Mouse (Mus musculus) retina, adult 2 months (tissue): ENCODE data around the gene Arhgef39.
A peak's percentile ranks its signal among the peaks of the same experiment; 100 is the strongest.

Experiments
- DNase-seq: peaks from one replicate; pipeline ENCODE4 v3.0.0-alpha.2; 2012; ENCODE audit warnings: low read depth, low spot score

Arhgef39 gene

DNA sequence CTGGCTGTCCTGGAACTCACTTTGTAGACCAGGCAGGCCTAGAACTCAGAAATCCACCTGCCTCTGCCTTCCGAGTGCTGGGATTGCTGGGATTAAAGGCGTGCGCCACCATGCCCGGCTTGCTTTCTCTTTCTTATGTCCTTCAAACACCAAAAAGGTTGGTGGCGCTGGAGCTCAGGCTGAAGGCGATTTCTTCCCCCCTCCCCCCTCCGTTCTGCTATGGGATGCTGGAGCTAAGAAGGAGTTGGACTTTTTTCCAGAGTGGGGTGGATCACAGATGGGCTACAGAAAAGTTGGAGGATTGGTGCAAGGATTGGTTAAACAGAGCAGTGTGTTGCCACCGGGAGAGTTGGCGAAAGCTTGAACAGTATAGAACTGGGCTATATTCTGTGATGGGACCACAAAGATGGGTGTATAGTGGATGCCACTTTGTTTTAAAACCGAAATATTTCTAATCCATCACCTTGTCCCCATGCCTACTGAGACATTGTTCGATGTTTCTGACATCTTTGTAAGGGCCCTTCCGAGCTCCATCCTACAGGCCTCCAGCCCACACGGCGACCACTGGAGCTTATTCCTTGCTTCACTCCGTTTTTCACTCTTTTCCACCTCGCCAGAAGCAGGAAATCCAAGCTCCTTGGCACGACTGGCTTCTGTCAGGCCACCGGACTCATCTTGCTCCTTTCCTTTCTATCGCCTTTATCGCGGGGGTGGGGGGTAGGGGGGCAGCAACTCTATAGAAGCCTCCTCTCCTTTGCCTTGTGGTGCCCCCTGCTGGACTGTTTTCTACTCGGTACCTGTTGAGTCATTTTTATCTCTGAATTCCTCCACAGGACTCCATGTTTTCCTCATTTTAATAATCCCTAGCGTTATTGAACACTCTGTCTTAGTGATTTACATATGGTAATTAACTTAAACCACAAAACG, 20.3 kb downstream of the Arhgef39 start:
- no peak for DNase-seq

- DNase-seq: no peak
Measured at GRCm38 (mm10) chr4:43478534-43478858, 21.0 kb downstream of the Arhgef39 start.

- DNase-seq: peak; percentile 73
Measured at GRCm38 (mm10) chr4:43477857-43478533, 21.5 kb downstream of the Arhgef39 start.

- no peak for DNase-seq
Measured at GRCm38 (mm10) chr4:43476604-43477003, 22.9 kb downstream of the Arhgef39 start.

- DNase-seq: no peak
Measured at GRCm38 (mm10) chr4:43473636-43474035, 25.9 kb downstream of the Arhgef39 start.

DNA sequence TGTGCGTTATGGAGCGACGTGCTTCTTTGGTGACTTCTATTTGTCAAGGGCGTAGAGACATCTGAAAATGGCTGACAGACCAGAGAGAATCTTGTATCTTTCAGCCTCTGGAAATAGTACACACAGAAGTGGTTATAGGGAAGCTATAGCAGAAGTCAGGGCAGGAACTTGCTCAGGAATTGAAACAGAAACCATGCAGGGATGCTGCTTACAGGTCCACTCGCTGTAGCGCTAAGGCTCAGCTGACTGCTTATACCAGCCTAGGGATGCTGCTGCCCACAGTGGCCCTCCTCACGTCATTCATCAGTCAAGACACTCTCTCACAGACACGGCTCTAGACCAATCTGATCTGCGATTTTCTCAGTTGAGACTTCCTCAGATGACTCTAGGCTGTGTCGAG, 29.2 kb downstream of the Arhgef39 start:
- DNase-seq: no peak

GRCm38 (mm10) chr4:43466872-43467271, 32.6 kb downstream of the Arhgef39 start:
- DNase-seq: no peak

DNA sequence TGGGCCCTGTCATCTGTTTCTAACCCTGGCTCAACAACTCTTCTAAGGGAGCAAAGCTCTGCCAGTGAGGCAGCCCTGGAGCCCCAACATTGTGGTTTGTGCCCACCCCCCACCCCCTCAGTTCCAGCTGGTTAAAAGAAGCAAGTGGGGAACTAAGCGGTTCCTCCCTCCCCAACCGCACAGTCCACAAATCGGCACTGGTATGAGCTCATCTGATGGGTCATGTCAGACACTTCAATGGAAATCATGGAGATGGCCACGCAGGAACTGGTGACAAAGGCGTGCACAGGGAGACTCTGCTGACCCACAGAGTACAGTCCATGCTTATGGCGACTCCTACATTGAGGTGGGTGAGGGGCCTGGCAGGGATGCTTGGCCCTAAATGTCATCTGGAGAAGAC, 33.6 kb downstream of the Arhgef39 start:
- DNase-seq: no peak

GRCm38 (mm10) chr4:43463102-43463501, 36.4 kb downstream of the Arhgef39 start:
- no peak for DNase-seq

GRCm38 (mm10) chr4:43457124-43457523, 42.4 kb downstream of the Arhgef39 start:
- DNase-seq: no peak

DNA sequence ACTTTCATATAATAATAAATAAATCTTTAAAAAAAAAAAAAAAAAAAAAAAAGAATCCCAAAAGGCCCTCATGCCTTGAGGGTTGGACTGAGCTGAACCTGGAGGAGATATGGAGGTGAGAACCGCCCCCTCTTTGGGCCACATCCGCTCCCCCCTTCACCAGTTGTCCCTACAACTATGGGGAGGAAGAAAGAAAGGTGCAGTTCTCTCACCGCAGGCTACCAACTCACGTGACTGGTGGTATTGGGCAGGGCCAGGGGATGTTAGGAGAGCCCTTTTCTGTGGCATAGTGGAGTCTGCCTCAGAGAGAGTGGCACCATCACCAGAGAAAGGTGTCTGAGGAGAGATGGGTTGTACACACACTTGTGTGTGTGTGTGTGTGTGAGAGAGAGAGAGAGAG, 43.0 kb downstream of the Arhgef39 start:
- no peak for DNase-seq

- no peak for DNase-seq
Measured at GRCm38 (mm10) chr4:43454041-43454836, 45.3 kb downstream of the Arhgef39 start, which contains the start of gene Cd72. TSS of gene Cd72 (minus strand) at chr4:43454628.

- no peak for DNase-seq
Measured at GRCm38 (mm10) chr4:43453413-43453812, 46.1 kb downstream of the Arhgef39 start.

DNA sequence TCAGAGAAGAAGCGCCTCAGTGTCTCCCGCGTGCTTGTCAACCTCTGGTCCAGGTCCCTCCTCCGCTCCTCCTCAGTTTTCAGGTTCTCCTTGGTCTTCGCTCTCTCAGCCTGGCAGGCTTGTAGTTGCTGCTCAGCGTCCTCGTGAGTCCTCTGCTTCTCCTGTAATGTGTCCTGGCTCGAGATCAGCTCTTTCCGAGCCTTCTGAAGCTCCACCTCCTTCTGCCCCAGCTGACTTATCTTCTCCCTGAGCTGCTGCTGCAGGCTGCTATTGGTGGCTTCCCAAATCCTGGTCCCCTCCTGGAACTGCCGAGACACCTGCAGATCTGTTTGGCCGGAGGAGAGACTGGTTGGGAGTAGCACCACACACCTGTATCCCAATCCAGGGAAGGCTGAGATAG, 47.2 kb downstream of the Arhgef39 start:
- DNase-seq: no peak

GRCm38 (mm10) chr4:43448554-43448953, 50.9 kb downstream of the Arhgef39 start:
- no peak for DNase-seq

DNA sequence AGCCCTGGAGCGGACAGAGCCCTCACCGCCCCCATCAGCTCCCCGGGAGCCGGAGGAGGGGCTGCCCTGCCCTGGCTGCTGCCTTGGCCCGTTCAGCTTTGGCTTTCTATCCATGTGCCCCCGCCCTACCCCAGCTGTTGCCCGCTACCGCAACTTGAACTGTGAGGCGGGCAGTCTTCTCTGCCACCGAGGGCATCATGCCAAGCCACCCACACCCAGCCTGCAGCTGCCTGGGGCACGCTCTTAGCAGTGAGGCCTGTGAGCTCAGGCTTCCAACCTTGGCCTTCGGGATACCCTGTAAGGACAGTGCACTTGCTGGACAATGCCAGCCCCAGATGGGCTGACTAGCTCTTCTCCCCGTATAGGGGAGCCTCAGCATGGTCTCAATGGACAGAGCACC, 52.2 kb downstream of the Arhgef39 start:
- DNase-seq: no peak
